Mouse (Mus musculus): ENCODE results near the gene Myof.

Gene Myof

DNA sequence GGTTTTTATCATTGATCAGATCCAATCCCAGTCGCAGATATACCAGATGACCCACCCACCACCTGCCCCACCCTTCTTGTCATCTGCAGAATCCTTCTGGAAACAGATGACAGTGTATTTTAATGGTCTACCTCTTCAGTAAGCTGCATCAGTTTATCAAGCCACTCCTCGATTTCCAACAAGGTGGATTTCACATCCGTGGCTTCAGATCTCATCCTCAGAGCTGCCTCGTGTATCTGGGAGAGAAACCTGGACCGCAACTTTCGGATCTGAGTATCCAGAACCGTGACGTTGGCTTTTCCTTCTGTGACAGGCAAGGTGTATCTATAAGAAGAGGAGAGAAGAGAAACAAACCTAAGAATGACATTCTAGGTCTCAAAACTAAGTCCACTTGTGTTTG is 89.1 kb downstream of the Myof start:
- 83% methylated on average over 8 of the region's 8 CpGs for WGBS

DNA sequence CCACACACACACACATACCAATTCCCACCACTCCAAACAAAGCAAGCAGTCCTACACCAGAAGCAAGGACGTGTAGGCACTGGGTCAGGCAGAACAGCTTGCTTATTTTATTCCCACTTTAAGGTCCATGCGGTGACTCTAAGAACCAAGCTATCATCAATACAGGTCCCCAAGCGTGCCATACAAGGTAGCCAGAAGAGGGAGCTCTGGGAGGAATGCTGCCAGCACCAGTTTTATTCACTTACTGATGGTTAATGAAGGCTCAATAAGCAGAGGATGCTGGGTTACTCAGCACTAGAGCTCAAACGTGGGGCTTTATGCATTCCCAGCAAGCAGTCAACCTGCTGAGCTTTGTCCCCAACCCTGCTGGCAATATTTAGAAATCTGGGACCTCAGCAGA is 96.7 kb downstream of the Myof start:
- 51% methylated on average over 4 of the region's 4 CpGs for WGBS

DNA sequence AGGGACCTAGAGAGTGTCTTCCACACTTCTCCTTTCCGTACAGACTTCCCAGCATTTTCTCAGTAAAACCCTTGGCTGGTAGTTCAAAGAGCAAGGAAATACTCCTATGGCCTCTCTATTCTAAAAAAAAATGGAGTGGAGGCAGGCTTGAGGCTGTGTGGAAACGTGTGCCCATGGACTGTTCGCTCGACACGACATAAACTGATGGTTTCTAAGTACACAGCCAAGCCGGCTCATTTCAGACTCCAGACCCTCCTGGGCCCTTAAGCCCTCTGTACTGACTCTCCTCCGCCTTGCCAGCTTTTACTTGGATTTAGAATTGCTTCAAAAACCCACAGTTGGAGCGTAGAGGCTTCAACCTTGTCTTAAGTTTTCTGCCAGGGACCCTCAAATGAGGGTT is 97.3 kb downstream of the Myof start:
- WGBS: 75% methylated on average over 8 of the region's 8 CpGs

DNA sequence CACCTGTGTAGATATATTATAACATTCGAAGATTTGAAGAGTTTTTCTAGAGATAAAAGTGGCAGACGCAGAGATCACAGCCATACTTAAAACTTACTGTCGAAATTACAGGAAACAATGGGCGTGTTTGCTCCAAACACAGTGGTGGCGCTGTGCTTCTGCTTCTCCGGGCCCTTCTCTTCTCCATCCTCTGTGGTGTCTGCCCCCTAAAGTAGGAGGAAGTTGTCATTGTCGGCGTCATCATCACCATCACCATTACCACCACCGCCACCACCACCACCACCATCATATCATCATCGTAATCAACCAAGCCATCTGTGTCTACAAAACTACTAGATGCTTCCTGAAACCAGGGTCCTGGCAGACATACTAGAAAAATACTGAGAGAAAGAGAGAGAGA is 104.2 kb downstream of the Myof start:
- 89% methylated on average over 10 of the region's 10 CpGs for WGBS

DNA sequence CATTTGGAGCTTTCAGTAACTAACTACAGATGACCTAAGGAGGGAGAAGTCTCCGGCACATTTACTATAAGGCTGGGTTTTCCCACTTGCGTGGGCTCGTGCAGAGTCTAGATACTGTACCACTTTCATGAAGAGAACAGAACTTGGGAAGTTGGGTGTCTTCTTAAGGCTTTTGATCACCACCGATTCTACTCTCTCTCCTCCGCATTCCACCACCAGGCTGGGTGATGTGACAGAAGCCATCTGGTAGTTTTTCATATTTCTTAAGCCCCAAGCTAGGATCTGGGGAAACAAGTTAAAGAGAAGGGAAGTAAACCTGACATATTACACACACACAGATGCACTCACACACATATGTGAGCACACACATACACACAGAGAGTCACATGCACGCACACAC is 108.7 kb downstream of the Myof start:
- WGBS: 72% methylated on average over 6 of the region's 6 CpGs

DNA sequence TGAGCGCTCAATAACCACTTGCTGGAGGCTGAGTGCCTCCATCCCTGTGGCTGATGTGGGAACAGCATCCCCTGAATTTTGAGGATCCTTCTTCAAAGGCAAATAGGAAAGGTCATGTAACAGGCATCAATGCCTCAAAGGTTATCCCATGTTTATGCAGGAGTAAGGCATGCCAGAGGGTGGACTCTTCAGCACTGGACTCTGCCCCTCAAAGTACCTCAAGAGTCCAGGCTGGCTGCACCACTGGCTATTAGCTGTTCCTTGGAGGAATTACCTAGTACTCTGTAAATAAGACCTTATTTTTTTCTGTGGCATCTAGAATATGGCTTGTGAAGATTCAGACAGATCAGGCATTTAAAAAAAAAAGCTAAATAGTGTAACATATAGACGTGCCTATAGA is 111.2 kb downstream of the Myof start:
- 92% methylated on average over 2 of the region's 2 CpGs for WGBS

DNA sequence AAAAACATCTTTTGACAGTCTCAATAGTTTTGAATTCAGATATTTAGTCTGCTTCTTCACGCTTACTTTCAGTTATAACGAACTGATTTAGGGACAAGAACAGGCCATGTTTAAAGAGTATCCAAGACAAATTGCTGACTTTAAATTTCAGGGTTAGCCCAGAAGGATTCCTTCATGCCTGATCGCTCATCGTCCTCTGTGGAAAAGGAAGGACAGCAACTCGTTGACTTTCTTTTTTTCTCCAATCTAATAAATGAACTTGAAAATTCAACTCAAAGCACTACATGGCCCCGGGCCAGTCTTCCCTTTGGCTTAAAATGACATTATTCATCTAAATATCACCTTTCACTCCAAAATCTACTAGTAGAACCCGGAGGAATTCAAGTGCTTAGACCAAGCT is 115.5 kb downstream of the Myof start:
- 91% methylated on average over 7 of the region's 7 CpGs for WGBS

DNA sequence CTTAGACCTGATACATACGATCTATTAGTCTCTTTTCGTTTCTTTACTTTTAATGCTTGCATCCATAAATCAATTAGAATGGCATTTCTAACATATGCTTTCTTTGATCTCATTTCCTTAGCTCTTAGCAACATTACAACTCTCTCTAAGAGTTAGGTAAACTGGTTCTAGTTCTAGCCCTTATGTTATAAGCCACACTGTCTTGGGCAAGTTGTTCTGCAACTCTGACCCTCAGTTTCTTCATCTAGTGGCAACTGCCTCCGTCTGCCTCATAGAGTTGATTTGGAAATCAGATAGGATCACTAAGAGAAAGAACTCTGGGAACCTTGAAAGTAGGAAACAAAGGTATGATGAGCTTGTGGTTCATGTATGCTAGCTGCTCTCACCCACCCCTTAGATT is 118.1 kb downstream of the Myof start:
- WGBS: 92% methylated on average over 3 of the region's 3 CpGs

DNA sequence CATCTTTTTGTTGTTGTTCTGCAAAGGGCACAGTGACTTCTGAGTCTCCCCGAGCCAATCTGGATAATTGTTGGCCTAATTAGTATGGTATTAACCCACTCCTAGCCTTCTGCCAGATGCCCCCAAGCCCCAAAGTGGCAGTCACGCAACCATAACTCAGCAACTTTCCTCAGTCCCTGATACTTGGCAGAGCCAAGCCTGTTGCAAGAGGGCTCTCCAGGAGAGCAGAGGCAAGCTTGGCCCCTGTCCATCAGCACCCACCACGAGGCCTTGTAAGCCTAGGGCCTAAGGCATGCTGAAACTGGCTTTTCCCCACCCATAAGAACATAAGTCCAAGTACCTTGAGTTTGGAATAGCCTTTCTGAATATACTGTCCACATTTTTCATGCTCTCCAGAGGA is 119.1 kb downstream of the Myof start:
- WGBS: 52% methylated on average over 3 of the region's 3 CpGs

DNA sequence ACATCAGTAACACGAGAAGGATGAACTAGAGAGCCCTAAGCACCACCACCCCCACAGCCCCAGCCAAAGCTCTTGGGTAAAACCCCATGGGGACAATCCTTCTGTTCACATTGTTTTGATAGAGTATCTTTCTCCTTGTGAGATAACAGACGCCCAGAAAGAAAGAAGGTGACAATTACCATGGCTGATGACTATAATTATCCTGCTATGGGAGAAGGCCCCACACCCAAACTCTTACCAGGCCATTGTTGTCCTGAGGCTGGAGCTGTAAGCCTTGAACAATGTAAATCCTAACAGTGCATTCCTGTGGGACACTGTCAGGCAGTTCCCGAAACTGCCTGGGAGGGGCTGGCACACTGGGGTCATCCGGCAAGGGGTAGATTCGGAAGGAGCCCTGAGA is 122.3 kb downstream of the Myof start:
- 83% methylated on average over 5 of the region's 5 CpGs for WGBS

DNA sequence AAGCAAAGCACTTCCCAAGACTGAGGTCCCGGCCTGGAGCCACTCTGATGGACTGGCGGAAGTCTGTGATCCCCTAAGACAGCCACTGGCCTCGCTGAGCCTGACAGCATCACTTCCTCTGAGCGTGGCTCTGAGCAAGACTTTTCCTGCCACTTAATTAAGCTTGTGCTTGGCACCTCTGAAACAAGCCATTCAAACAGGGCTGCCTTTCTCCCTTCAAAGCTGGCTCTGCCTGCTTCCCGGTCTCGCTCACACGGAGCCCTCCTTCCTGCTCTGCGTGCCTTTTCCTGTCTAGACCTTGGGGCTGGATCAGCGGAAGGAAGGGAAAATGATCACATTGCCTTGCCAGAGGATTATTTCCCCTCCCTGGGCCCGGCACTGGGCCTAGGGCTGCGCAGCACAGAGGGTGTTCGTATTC is 124.9 kb downstream of the Myof start:
- WGBS: 49% methylated on average over 12 of the region's 12 CpGs

DNA sequence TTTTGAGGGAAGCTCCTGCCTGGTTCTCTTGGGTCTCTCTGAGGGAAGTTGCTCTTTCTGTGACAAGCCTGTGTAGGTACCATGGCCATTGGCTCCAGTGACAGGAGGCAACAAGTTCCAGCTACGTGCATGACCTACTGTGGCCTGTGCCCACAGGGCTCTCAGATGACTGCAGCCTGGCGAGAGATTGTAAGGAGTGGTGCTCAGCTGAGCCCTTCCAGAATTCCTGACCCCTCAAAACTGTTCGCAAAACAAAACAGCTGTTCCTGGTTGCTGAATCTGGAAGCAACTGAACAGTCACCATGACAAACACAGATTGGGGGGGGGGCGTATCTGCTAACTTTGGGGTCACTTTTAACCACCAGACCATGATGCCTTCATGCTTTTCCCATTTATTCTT is 129.1 kb downstream of the Myof start:
- WGBS: 85% methylated on average over 4 of the region's 4 CpGs

DNA sequence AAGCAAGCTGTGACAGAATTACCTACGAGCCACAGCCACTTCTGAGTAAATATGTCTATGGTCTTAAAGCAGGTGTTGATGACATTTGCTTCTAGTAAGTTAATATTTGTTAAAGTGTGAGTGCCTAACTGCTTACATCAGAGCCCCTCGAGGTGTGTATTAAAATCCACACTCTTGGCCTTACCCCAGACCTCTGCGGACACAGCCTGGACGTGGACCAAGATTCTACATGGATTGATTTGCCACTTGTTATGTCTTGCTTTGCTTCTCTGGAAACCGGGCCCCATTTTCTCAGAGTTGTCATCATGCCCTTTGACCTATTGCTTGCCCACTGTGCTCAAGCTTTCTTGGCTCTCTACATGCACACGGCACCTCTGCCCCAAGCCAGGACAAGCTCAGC is 130.9 kb downstream of the Myof start:
- WGBS: 90% methylated on average over 6 of the region's 6 CpGs

DNA sequence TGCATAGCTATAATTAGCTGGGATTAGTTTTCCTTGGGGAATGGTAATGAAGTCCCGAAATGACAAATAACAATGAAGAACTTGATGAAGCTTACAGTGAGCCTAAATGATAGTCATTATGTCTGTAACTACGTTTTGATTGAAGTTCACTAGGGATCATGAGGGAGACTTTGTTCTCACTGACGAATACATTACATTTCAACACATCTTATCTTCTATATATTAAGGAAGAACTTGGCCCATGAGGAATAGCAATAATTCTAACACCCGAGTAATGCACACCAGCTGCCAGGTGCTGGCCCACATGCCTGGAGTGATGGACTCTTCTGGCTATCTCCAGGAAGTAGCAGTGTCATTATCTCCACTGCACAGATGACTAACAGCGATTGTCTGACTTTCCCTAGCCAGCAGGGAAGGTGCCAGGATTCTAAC is 133.5 kb downstream of the Myof start:
- WGBS: 55% methylated on average over 5 of the region's 5 CpGs

DNA sequence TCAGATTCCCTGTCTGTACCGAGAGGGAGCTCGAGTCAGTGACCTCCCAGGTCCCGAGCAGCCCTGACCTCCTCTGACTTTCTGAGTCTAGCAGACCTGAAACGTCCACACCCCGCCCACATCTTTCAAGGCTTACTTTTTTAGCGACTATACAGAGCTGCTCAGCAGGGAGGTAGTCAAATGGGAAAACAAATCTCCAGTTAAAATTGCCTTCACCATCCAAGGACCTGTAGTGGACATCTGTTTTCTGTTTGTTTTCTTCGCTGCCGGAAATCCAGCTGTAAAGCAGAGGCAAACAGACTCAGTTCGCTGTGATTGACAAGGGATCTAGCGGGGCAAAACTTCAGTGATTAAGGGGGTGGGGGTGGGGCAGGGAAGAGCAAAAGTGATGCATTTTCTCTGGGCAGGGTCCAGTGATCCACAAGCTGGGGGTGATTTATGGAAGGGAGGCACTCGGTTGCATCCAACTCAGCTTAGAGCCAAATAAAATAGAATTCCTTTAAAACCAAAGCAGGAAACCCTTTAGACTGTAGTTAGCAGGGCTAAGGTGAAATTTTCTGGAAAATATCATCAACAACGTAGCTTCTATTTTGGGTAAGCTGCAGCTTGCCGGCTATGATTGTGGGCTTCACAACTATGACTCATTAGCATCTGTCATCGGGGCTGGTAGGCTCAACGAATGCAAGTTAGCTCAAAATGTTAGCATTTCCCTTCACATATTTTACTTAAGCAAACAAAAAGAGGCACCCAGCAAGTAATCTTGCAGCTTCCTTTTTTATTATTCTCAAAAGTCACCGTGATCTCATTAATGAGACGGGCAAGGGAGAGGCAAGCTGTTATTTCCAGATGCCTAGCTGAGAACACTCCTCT is 135.7 kb downstream of the Myof start:
- 27% methylated on average over 17 of the region's 17 CpGs for WGBS

DNA sequence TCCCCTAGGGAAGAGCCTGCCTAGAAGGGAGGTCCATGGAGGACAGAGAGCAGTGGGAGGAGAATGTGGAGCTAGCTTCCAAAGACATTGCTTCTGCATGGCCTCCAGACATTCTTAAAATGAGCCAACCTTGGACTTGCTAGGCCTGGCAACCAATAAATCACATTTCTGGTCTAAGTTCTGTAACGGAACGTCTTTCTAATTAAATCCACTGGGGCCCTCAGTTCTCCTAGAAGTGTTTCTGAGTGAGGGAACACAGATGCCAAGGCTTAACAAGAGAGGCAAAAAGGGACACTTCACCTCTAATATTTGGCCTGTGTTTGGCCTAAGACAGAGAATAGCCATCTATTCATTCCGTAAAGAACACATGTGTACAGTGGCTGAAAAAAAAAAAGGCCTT is 136.5 kb downstream of the Myof start:
- WGBS: 58% methylated on average over 3 of the region's 3 CpGs

DNA sequence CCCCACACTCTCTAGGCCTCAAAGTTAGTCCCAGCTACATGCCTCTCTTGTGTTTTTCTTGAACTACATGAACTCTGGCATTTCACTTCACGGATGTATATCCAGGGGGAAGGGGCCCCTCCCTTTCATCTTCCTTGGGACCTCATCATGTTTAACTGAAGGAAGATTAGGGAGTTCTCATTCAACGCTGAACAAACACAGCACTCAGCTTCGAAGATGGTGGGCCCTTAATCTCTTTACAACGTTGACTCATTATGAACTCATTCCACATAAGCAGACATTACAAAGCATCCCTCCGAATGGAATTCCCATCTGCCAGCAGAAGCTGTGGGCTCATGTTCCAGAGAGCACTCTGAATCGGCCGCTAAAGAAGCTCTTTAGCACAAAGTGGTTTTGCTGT is 147.3 kb downstream of the Myof start:
- WGBS: 31% methylated on average over 7 of the region's 7 CpGs

DNA sequence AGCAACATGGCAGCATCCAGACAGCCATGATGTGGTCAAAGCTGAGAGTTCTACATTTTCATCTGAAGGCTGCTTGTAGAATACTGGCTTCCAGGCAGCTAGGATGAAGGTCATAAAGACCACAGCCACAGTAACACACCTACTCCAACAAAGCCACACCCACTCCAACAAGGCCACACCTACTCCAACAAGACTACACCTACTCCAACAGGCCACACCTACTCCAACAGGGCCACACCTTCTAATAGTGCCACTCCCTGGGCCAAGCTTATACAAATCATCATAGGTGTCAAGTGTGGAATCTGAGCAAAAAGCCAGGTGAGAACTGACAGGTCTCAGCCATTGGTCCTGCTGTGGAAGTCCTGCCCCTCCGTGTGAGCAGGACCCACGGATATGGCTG is 152.4 kb downstream of the Myof start:
- 94% methylated on average over 2 of the region's 2 CpGs for WGBS

DNA sequence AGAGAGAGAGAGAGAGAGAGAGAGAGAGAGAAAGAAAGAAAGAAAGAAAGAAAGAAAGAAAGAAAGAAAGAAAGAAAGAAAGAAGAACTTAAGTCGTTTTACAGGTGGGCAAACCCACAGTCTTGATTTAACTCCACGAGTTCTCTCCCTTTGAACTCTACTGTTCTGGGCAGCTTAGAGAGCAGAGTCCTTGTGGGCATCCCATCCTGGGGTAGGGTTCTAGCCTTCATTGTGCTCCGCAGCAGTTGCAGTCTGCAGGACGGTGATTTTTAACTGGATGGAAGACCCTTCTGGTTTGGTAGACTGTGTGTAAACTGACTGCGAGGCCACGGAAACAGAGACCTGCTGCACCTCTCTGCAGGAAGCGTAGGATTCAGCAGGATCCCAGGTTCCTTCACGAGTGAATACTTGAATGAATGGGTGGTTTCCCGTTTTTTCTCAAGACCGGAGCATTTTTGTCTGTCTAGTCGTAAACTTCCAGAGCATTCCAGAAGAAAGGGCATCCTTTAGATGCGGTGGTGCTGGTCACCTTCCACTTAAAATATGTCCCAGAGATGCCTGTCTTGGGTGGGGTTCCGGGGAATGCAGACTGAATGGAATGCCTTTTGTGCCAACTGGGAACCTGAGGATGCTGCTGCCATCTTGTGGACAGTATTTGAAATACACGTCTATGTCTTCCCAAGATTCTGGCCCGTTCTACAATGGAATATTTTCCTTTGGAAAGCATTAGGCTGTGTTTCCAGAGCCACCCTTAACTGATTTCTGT is 156.8 kb downstream of the Myof start:
- WGBS: 8% methylated on average over 15 of the region's 15 CpGs

DNA sequence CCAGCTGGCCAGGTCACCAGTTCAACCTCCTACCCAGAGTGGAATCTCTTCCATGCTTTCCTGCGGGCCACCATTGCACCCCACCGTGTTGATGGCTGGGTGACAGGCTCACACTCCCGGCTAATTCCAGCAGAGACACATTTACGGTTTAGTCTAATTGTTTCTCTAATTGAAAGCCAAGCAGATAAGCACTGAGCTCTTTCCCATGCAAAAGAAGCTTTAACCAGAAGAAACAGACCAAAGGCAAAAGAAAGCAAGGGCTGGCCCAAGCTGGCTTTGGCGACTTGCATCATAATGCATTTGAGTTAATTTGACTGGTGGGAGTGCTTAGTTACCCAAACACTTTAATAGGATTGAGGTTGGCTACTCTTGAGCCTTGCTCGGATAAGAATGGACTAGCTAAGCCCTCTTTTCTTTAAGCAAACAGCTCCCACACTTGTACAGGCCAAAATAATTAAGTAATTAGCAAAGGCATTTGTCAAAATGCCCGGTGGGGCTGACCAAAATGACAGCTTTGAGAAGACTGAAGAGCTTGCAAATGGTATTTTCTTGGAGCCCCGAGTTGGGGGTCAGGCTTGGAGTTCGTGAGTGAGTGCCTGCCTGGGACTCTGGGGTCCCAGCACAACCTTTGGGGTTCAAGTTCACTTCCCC is 161.8 kb downstream of the Myof start:
- WGBS: 56% methylated on average over 9 of the region's 9 CpGs

DNA sequence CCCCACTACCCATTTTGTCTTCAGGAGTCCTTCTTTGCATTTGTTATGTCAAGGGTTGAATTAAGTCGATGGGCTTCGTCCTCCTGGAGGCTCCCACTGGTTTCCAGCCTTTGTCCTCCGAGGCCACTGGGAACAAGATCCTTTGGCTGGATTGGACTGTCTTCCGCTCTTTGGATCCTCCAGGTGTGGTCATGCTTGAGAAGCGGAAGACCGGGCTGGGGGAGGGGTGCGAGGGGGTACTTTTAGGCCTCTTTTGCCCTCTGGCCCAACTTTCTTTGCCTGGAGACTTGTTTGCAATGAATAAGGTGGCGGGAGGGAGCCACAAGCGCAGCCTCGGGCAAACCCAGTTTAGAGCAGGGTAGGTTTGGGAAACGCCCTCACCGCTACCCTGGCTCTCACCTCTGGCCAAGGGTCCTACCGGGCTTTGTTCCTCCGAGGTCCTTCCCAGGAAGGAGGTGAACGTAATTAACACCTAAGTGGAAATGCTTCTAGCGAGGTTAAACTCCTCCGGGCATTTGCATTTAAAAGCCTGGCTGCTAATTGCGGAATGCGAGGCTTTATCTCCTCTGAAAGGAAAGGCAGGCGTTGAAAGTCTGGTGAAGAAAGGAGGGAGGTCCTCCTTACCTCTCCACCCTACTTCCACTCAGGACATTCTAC is 165.7 kb downstream of the Myof start:
- whole genome bisulfite sequencing: 15% methylated on average over 20 of the region's 20 CpGs

DNA sequence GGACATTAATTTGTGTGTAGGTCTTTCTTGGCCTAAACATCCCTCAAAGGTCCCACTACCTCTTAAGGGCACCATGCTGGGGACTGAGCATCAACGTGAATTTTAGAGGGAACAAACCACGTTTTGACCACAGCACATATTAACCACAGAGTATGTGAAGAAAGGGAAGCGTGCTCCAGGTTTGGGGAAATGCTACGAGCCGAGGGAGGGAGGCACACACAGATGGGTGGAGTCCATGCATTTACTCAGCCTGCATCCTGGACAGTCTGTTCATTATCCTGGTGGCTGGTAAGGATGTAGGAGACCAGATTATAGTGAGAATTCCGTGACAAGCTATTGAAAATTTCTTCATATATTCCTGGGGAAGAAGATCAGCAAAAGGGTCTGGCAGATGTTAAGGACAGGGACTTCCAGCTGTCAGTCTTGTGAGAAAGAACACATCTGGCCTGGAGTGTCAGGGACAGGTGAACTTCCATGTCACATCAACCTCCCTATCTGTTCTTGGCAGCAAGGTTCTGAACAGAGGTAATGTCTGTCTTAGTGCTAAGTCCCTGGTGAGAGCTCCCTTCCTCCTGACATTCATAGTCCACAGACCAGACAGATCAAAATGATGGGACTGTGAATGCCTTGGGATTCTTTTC is 166.7 kb downstream of the Myof start:
- 71% methylated on average over 6 of the region's 6 CpGs for WGBS
